Mouse (Mus musculus) ES-Bruce4 (cell line): Measurements from ENCODE around the gene Cenpv. TPM values are rescaled to one million over a fixed set of nuclear protein-coding genes. Genes with fewer than 3 reads are reported as not detected.
A peak's percentile ranks its signal among the peaks of the same experiment; 100 is the strongest.

Source experiments
- H3K27ac ChIP-seq: 2 replicates; pipeline ENCODE4 v1.5.1; 2012; ENCODE audit warnings: low read length, inconsistent platforms; ENCODE audit not compliant: insufficient read depth
- H3K27me3 ChIP-seq: 2 replicates; pipeline ENCODE4 v1.6.1; 2012; ENCODE audit warnings: mild to moderate bottlenecking, low read length, inconsistent platforms; ENCODE audit not compliant: control insufficient read depth, poor library complexity, insufficient read depth, severe bottlenecking
- H3K36me3 ChIP-seq: 2 replicates; pipeline ENCODE4 v1.6.1; 2012; ENCODE audit warnings: inconsistent platforms, mild to moderate bottlenecking, low read length, moderate library complexity; ENCODE audit not compliant: control insufficient read depth, poor library complexity, insufficient read depth, severe bottlenecking
- H3K4me1 ChIP-seq: one replicate; pipeline ENCODE4 v1.8.1; 2011; ENCODE audit warnings: low read length; ENCODE audit not compliant: control insufficient read depth, insufficient read depth
- H3K4me3 ChIP-seq: 2 replicates; pipeline ENCODE4 v1.5.1; 2011; ENCODE audit warnings: low read depth, mild to moderate bottlenecking, low read length
- H3K9ac ChIP-seq: 2 replicates; pipeline ENCODE4 v1.6.1; 2012; ENCODE audit warnings: low read depth, mild to moderate bottlenecking, inconsistent platforms; ENCODE audit not compliant: poor library complexity, severe bottlenecking
- H3K9me3 ChIP-seq: replicated peaks from 2 replicates; pipeline ENCODE4 v1.6.1; 2012; ENCODE audit warnings: mild to moderate bottlenecking, low read length, inconsistent platforms; ENCODE audit not compliant: control insufficient read depth, poor library complexity, insufficient read depth, severe bottlenecking
- CTCF ChIP-seq: IDR thresholded peaks from one replicate; pipeline ENCODE4 v1.8.1; 2011; ENCODE audit warnings: low read depth, low read length
- EP300 ChIP-seq: IDR thresholded peaks from 2 replicates; pipeline ENCODE4 v1.6.1; 2011; ENCODE audit warnings: low read depth, low read length; ENCODE audit not compliant: insufficient read depth
- POLR2A ChIP-seq: IDR thresholded peaks from one replicate; pipeline ENCODE4 v1.8.1; 2011; ENCODE audit warnings: low read length; ENCODE audit not compliant: insufficient read depth
- polyA plus RNA-seq: library from polyadenylated mRNA; stranded (reverse); fragments of >200 nt; gene quantifications from 2 replicates; pipeline ENCODE4 v1.2.4, GENCODE M21; 2011; ENCODE audit warnings: low read depth; ENCODE audit not compliant: missing spikeins, insufficient read depth, insufficient read length

Gene Cenpv
- polyA plus RNA-seq, 1 experiment = 66.9 TPM

- 0 out of 2 replicates have a peak overlapping the region, but pooled peaks have one; percentile 20 for H3K9ac ChIP-seq
- TF ChIP-seq CTCF (peak; percentile 90), POLR2A (no peak)
- H3K4me1 ChIP-seq = peaks cover 3% of the 10 kb centered on the region
- H3K4me3 ChIP-seq = peak overlapping the region; percentile 26
- no peaks in the 10 kb centered on the region for H3K9me3 ChIP-seq
- no peaks in the 10 kb centered on the region for H3K27me3 ChIP-seq
- no peaks in the 10 kb centered on the region for H3K36me3 ChIP-seq
- no peak overlapping the region for H3K27ac ChIP-seq
Observed at GRCm38 (mm10) chr11:62575297-62575658, 36.2 kb upstream of the Cenpv start.

- TF ChIP-seq CTCF (no peak), EP300 (no peak), POLR2A (no peak)
- no peaks in the 10 kb centered on the region for H3K27me3 ChIP-seq
- no peaks in the 10 kb centered on the region for H3K9me3 ChIP-seq
- H3K36me3 ChIP-seq = no peaks in the 10 kb centered on the region
- 0 out of 2 replicates have a peak overlapping the region, but pooled peaks have one; percentile 20 for H3K9ac ChIP-seq
- H3K27ac ChIP-seq = no peak overlapping the region
- H3K4me1 ChIP-seq = peaks cover 3% of the 10 kb centered on the region
- no peak overlapping the region for H3K4me3 ChIP-seq
Observed at GRCm38 (mm10) chr11:62574703-62575085, 35.6 kb upstream of the Cenpv start.

- no peak within 1 kb of the TSS for H3K27ac ChIP-seq
- H3K9me3 ChIP-seq = no peaks in the 10 kb centered on the region
- TF ChIP-seq EP300 (no peak), POLR2A (no peak), CTCF (no peak)
- no peaks in the 10 kb centered on the region for H3K27me3 ChIP-seq
- H3K4me1 ChIP-seq = peaks cover 3% of the 10 kb centered on the region
- 0 out of 2 replicates have a peak within 1 kb of the TSS, but pooled peaks have one; percentile 20 for H3K9ac ChIP-seq
- H3K36me3 ChIP-seq = no peaks in the 10 kb centered on the region
- no peak within 1 kb of the TSS for H3K4me3 ChIP-seq
Observed at GRCm38 (mm10) chr11:62573959-62574702, 35.1 kb upstream of the Cenpv start, which contains the start of gene Trpv2. Gene Trpv2, plus strand, starts transcription at chr11:62574486.

GRCm38 (mm10) chr11:62568300-62568699 lies 29.2 kb upstream of the Cenpv start:
- H3K36me3 ChIP-seq = no peaks in the 10 kb centered on the region
- H3K4me3 ChIP-seq = no peak overlapping the region
- no peaks in the 10 kb centered on the region for H3K27me3 ChIP-seq
- peaks cover 3% of the 10 kb centered on the region for H3K4me1 ChIP-seq
- no peaks in the 10 kb centered on the region for H3K9me3 ChIP-seq
- no peak overlapping the region for H3K9ac ChIP-seq
- no peak overlapping the region for H3K27ac ChIP-seq
- TF ChIP-seq EP300 = no peak
- TF ChIP-seq CTCF = no peak
- TF ChIP-seq POLR2A = no peak

- H3K36me3 ChIP-seq = no peaks in the 10 kb centered on the region
- no peaks in the 10 kb centered on the region for H3K9me3 ChIP-seq
- H3K9ac ChIP-seq = no peak overlapping the region
- no peak overlapping the region for H3K27ac ChIP-seq
- H3K4me3 ChIP-seq = no peak overlapping the region
- TF ChIP-seq POLR2A = no peak
- no peak for TF ChIP-seq EP300
- TF ChIP-seq CTCF = no peak
- no peaks in the 10 kb centered on the region for H3K27me3 ChIP-seq
- peaks cover 3% of the 10 kb centered on the region for H3K4me1 ChIP-seq
Observed at GRCm38 (mm10) chr11:62566211-62566610, 27.1 kb upstream of the Cenpv start.

- Histone ChIP-seq H3K9ac (no peak overlapping the region), H3K27me3 (no peaks in the 10 kb centered on the region), H3K9me3 (no peaks in the 10 kb centered on the region), H3K27ac (no peak overlapping the region), H3K4me3 (no peak overlapping the region), H3K36me3 (no peaks in the 10 kb centered on the region), H3K4me1 (peaks cover 3% of the 10 kb centered on the region)
- TF ChIP-seq CTCF (no peak), POLR2A (no peak), EP300 (no peak)
Observed at GRCm38 (mm10) chr11:62565747-62566146, 26.7 kb upstream of the Cenpv start.
